Mouse (Mus musculus) spleen, adult 12 weeks (tissue): ENCODE data around the gene Mov10l1.

Experiments used
- DNase-seq: peaks from one replicate; pipeline ENCODE4 v3.0.0; 2022; ENCODE audit warnings: low spot score

Mov10l1 gene

DNA sequence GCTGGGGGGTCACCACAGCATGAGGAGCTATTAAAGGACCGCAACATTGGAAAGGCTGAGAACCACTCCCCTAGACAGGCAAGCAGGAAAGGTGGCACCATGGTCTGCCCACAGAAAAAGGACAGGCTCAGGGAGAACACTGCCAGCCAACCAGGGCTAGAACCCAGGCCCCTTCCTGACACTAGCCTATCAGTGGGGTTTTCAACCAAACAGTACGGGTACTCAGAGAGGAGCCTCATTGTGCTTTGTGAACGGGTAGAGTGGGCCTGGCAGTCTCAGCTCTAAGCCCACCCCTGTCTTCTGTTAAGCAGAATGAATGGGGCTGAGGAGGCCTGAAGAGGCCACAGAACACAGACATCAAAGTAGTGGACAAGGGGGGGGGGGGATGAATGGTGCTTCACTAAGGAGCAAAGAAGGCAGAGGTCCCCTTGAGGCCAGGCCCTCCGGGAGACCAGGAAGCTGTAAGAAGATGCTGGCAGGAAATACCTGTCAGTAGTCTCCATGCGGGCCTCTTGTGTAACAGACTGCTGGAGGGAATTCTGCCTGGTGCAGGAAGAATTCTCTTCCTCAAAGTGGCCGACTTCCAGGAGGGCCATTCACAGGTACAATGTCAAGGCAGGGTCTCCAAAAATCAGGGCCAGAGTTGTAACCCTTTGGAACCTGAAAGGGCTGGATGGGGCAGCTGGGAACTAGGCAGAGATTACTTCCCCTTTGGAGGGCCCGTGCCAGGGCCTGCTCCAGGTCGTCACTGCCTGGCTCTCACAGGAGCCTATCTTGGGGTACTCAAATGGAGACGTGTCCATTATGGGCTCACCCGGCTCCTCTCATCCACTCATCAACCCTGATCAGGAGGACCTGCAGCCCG is 92.1 kb downstream of the Mov10l1 start, which contains the start of gene Trabd:
Gene Trabd (plus strand): TSS at position 512 of the 865 bp plus-strand sequence.
- no peak for DNase-seq

DNA sequence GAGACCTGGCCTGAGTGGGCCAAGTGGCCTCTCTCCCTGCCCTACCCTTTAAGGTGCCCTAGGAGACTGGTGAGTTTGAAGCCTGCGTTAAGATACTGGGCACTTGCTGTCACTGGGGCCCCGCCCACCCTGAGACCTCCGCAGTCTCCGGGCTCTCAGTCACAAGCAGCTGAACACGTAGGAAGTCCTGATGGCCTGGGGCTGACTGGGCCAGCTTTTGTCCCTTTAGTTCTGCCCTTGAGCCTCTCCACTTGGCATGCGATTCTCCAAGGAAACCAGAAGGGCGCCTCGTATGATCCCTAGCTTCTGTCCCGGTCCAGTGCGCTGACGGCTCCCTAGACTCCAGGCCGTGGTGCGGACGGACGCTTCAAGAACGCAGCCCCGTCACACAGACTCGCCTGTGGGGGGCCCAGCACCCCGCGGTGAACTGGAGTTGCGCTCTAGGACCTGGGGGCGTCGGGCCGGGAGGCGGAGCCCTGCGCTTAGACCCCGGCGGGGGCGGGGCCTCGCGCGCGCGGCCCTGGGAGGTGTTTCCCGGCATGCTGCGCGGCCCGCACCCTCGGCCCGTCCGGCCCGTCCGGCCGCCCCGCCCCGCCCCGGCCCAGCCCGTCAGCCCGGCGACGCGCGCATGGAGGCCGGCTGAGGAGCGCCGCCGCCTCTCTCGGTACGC is 92.9 kb downstream of the Mov10l1 start:
- peak; percentile 71 for DNase-seq

DNA sequence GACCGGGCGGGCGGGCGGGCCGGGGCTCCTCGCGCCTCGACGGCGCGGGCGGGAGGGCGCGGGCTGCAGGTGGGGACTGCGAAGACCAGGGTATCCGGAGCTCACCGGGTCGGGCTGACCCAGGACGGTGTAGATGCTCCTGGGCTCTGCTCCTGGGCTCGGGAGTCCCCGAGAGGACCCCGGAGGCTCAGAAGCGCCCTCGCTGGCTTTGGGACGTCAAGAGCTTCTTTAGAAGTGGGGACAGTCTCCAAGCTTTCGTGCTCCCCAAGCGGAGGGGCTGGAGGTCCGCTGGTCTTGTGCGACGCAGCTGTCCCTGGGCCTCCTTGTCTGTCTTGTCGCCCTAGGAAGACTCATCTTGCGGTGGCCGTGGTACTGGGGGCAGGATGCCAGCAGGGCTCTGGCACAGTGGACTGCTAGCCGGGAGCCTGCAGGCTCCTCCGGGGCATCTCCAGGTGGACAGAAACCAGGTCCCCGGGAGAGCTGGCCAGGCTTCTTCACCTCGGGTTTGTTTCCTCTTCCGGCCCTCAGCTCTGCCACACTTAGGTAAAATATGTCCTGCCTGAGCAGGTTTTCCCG is 93.5 kb downstream of the Mov10l1 start:
- DNase-seq: peak; percentile 31

GRCm38 (mm10) chr15:89078208-89078836 is 95.6 kb downstream of the Mov10l1 start:
- peak; percentile 57 for DNase-seq

GRCm38 (mm10) chr15:89083906-89084305 is 101.2 kb downstream of the Mov10l1 start:
- no peak for DNase-seq

- DNase-seq: no peak
These were observed 102.1 kb downstream of the Mov10l1 start for GRCm38 (mm10) chr15:89084826-89085225.

GRCm38 (mm10) chr15:89088607-89089247 is 106.0 kb downstream of the Mov10l1 start, which contains the start of gene Selenoo:
Gene Selenoo (plus strand): TSS chr15:89089084.
- DNase-seq: peak; percentile 75

GRCm38 (mm10) chr15:89089248-89090051 is 106.7 kb downstream of the Mov10l1 start:
- DNase-seq: peak; percentile 17

GRCm38 (mm10) chr15:89090662-89091061 is 108.0 kb downstream of the Mov10l1 start:
- DNase-seq: no peak

- DNase-seq: no peak
These were observed 109.5 kb downstream of the Mov10l1 start for GRCm38 (mm10) chr15:89092181-89092580.

- no peak for DNase-seq
These were observed 114.7 kb downstream of the Mov10l1 start for GRCm38 (mm10) chr15:89097450-89097849.

DNA sequence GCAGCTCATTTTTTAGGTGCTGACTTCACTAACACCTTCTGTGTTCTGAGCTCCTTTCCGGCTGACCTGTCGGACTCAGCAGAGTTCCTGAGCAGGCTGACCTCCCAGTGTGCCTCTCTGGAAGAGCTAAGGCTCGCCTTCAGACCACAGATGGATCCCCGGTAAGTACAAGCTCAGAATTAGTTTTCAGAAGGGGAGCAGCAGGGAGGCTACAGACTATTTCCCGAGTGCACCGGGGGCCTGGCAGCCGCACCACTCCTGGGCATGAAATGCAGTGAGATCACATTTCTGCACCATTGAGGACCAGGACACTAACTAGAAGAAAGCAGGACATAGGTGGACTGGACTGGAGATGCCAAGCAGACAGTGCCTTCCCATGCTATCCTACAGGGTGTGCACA is 115.9 kb downstream of the Mov10l1 start:
- DNase-seq: no peak

DNA sequence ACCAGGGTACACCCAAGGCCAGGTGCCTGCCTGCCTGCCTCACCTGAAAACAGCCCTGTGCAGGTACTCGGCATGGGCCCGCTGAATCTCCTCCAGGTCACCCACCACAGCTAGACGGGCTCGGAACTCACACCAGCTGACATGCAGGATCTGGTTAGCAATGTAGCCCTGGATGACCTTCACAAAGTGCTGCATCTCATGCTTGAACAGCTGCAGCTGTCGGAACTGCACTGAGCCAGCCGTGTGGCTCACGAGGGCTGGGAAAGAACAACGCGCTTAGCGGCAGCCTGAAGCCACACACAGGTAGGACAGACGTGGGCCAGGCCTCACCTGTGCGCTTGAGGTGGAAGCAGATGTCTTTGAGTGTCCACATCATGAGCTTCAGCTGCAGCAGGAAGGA is 118.1 kb downstream of the Mov10l1 start:
- DNase-seq: no peak

GRCm38 (mm10) chr15:89102646-89103045 is 119.9 kb downstream of the Mov10l1 start:
- no peak for DNase-seq

DNA sequence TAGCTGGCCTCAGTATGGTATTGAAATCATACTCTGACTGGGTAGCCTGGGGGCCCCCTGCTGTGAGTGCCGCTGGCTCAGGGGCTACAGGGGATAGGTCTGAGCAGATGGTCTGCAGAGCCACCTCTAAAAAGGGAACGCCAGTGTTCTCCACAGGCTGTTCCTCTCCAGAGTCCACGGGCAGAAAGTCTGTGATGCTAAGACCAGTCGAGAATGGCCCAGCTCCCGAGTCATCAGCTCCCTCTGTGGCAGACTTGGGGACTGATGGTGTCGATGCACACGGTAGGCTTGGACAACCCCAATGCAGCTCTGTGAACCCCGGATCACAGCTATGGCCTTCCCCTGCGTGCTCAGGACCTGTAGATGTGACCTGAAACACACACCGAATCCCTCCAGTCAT is 121.2 kb downstream of the Mov10l1 start:
- no peak for DNase-seq

DNA sequence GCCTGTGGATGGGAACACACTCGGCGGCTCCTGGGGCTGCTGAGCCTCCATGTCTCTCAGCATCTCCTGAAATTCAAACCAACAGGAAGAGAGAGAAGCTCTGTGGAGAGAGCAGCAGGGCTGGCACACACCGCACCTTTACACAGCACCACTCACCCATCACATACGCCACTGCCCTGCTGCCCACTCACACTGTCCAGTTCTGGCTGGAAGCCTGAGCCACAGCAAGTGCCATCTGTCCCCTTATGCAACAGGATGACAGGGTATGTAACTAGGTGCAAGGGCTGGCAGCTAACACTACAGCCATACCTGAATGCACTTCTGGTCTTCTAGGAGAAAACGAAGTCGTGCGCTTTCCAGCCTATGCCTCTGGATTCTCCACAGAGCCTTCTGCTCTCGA is 121.7 kb downstream of the Mov10l1 start:
- DNase-seq: no peak
